Mouse (Mus musculus): ENCODE results near the gene Acap3. TPM values are rescaled to one million over a fixed set of nuclear protein-coding genes. Genes with fewer than 3 reads are reported as not detected.

The Acap3 gene
- polyA plus RNA-seq, 1 experiment from 2014 or later = 29.0 TPM

DNA sequence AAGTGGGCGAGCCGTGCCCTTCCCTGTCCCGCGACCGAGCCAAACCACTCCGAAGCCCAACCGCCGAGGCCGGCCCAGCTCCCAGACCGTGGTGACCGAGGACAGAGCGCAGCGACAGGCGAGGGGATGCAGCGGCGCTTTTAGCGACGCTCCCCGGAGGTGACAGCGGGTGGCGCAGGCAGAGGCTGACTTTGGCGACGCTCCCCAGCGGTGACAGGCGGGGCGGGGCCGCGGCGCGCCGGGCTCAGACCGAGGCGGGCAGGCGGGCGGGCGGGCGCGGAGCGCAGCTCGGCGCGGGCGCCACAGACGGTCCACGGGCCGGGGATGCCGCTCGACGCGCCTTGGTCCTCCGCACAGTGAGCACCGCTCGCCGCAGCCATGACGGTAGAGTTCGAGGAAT is 395 bp downstream of the Acap3 start:
- ATAC-seq (ENCODE audit: low FRiP score) = peak; percentile 92
- Histone ChIP-seq H3K27me3 (ENCODE audit: control insufficient read depth, insufficient read depth, low read length) (no peaks in the 10 kb centered on the region), H3K36me3 (ENCODE audit: control insufficient read depth, insufficient read depth, low read length) (peaks cover 13% of the 10 kb centered on the region), H3K4me2 (replicated peaks; ENCODE audit: low read depth, low read length) (peak overlapping the region; percentile 85), H3K4me3 (ENCODE audit: low read depth, low read length) (peak overlapping the region; percentile 88), H3K9me3 (ENCODE audit: control insufficient read depth, low read length) (no peaks in the 10 kb centered on the region), H3K9ac (ENCODE audit: low read depth, low read length) (peak overlapping the region; percentile 91), H3K27ac (ENCODE audit: low read depth, low read length) (peak overlapping the region; percentile 98), H3K4me1 (replicated peaks; ENCODE audit: control insufficient read depth, insufficient read depth, low read length) (peaks cover 16% of the 10 kb centered on the region)
- DNase-seq (ENCODE audit: low spot score) = peak; percentile 89
- 0% methylated on average over 45 of the region's 56 CpGs for WGBS

DNA sequence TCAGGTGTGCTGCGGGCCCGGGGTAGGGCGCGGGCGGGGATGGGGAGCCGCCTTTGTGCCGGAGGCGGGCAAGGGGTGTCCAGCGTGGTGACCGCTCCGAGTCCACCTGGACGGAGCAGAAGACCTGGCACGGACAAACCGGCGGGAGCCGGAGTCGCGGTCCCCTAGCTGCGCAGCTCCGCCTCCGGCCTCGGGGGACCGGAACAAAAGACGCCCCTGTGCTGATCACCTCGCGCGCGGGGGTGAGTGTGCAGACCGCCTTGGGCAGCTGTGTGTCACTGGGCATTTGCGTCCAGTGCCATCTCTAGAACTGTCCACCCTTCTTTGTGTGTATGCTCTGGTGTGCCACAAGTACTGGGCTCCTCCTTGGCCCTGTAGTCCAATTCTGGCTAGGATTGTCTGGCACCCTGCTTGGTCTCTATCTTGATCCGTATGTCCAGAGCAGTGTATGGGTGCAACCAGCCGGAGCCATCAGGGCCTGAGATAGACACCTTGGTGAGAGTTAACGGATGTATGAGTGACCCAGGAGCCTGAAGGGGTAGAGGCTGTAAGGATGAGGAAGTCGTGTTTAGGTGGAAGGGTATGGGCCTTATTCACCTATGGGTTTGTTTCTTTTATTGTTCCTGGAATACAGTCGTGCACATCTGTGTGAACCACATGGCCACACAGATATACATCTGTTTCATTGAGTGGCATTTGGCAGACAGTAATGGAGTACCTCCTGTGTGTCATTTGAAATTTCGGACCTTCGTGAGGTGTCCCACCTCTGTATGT is 1.0 kb downstream of the Acap3 start:
- H3K9me3 ChIP-seq (ENCODE audit: control insufficient read depth, low read length) = no peaks in the 10 kb centered on the region
- peak overlapping the region; percentile 91 for H3K9ac ChIP-seq (ENCODE audit: low read depth, low read length)
- H3K4me1 ChIP-seq (replicated peaks; ENCODE audit: control insufficient read depth, insufficient read depth, low read length) = peaks cover 16% of the 10 kb centered on the region
- H3K27me3 ChIP-seq (ENCODE audit: control insufficient read depth, insufficient read depth, low read length) = no peaks in the 10 kb centered on the region
- peak; percentile 62 for ATAC-seq (ENCODE audit: low FRiP score)
- peak overlapping the region; percentile 98 for H3K27ac ChIP-seq (ENCODE audit: low read depth, low read length)
- H3K36me3 ChIP-seq (ENCODE audit: control insufficient read depth, insufficient read depth, low read length) = peaks cover 14% of the 10 kb centered on the region
- WGBS = 7% methylated on average over 37 of the region's 37 CpGs
- peak overlapping the region; percentile 88 for H3K4me3 ChIP-seq (ENCODE audit: low read depth, low read length)
- DNase-seq (ENCODE audit: low spot score) = peak; percentile 62
- H3K4me2 ChIP-seq (replicated peaks; ENCODE audit: low read depth, low read length) = peak overlapping the region; percentile 85

DNA sequence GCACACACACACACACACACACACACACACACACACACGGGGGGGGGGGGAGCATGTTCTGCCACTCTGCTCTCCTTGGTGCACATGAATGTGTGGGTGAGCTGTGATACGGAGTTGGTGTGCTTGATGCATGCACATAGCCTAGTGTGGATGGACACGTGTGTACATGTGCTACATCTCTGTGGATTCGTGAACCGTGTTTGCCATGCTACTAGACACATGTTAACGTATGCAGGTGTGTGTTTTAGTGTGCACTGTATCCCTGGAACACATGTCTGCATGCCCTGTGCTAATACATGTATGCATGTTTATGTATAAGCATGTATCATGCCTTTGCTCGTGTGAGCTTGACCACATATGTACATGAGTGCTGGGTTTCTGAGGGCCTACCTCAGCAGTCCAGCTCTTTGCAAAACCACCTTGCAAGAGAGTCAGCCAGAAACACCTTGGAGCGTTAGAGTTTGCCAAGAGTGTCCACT is 1.6 kb downstream of the Acap3 start:
- no peak for ATAC-seq (ENCODE audit: low FRiP score)
- H3K9ac ChIP-seq (ENCODE audit: low read depth, low read length) = peak overlapping the region; percentile 91
- WGBS = 71% methylated on average over 8 of the region's 8 CpGs
- no peak overlapping the region for H3K27ac ChIP-seq (ENCODE audit: low read depth, low read length)
- no peaks in the 10 kb centered on the region for H3K9me3 ChIP-seq (ENCODE audit: control insufficient read depth, low read length)
- H3K27me3 ChIP-seq (ENCODE audit: control insufficient read depth, insufficient read depth, low read length) = no peaks in the 10 kb centered on the region
- H3K36me3 ChIP-seq (ENCODE audit: control insufficient read depth, insufficient read depth, low read length) = peaks cover 11% of the 10 kb centered on the region
- peaks cover 16% of the 10 kb centered on the region for H3K4me1 ChIP-seq (replicated peaks; ENCODE audit: control insufficient read depth, insufficient read depth, low read length)
- DNase-seq (ENCODE audit: low spot score) = no peak
- peak overlapping the region; percentile 85 for H3K4me2 ChIP-seq (replicated peaks; ENCODE audit: low read depth, low read length)
- H3K4me3 ChIP-seq (ENCODE audit: low read depth, low read length) = peak overlapping the region; percentile 88

DNA sequence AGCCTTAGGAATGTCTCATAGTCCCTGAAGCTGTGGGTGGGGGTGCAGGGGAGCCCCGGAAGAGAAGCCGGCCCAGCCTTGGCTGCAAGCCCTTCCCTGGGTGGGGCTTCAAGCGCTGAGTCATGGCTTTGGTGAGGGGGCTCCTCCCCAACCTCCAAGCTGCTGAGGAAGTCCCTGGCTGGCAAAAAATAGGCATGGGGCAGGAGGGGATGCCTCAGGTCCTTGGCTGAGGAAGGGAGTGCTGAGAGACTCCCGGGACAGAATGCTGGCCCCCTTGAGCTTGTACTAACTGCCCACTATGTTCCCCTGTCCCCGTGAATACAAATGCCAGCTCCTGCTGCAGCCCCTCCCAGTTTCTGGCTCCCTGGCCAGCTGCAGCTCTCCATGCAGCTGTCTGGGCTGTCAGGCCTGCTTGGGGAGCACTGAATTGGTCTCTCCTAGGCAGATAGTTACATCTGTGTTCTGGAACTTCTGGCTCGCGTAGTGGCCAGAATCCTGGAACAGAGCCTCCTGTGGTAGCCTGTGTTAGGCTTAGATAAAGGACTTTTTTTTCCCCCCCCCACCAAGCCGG is 2.8 kb downstream of the Acap3 start:
- peaks cover 16% of the 10 kb centered on the region for H3K4me1 ChIP-seq (replicated peaks; ENCODE audit: control insufficient read depth, insufficient read depth, low read length)
- ATAC-seq (ENCODE audit: low FRiP score) (no peak), DNase-seq (ENCODE audit: low spot score) (no peak)
- H3K9me3 ChIP-seq (ENCODE audit: control insufficient read depth, low read length) = no peaks in the 10 kb centered on the region
- H3K27ac ChIP-seq (ENCODE audit: low read depth, low read length) = no peak overlapping the region; the same call in 1 of the 2 replicates
- peak overlapping the region; percentile 25 for H3K9ac ChIP-seq (ENCODE audit: low read depth, low read length)
- 31% methylated on average over 8 of the region's 8 CpGs for whole genome bisulfite sequencing
- peaks cover 12% of the 10 kb centered on the region; the same call in 1 of the 2 replicates for H3K36me3 ChIP-seq (ENCODE audit: control insufficient read depth, insufficient read depth, low read length)
- peak overlapping the region; percentile 85 for H3K4me2 ChIP-seq (replicated peaks; ENCODE audit: low read depth, low read length)
- H3K27me3 ChIP-seq (ENCODE audit: control insufficient read depth, insufficient read depth, low read length) = no peaks in the 10 kb centered on the region
- peak overlapping the region; percentile 1; the same call in 1 of the 2 replicates for H3K4me3 ChIP-seq (ENCODE audit: low read depth, low read length)

DNA sequence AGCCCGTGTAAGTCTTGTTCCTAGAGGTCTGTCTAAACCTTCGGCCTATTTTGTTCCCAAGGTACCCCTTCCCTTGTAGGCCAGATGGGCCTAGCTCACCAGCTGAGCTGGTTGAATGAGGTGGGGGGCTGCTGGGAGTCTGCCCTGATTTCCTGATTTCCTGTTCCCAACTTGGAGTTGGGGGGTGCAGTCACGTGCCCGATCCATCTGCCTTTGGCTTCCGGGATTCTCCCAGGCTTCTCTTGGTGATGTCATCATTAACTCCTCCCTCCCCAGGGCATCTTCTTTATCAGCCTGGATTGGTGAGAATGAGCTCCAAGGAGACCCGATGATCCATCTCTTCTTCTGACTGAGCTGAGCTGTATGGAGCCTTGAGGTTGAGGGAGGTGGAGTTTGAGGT is 3.6 kb downstream of the Acap3 start:
- H3K4me3 ChIP-seq (ENCODE audit: low read depth, low read length) = no peak overlapping the region
- no peaks in the 10 kb centered on the region for H3K9me3 ChIP-seq (ENCODE audit: control insufficient read depth, low read length)
- peaks cover 12% of the 10 kb centered on the region; the same call in 1 of the 2 replicates for H3K36me3 ChIP-seq (ENCODE audit: control insufficient read depth, insufficient read depth, low read length)
- WGBS = 51% methylated on average over 6 of the region's 6 CpGs
- no peak overlapping the region for H3K27ac ChIP-seq (ENCODE audit: low read depth, low read length)
- ATAC-seq (ENCODE audit: low FRiP score) (no peak), DNase-seq (ENCODE audit: low spot score) (peak; percentile 23)
- peaks cover 16% of the 10 kb centered on the region for H3K4me1 ChIP-seq (replicated peaks; ENCODE audit: control insufficient read depth, insufficient read depth, low read length)
- no peak overlapping the region for H3K4me2 ChIP-seq (replicated peaks; ENCODE audit: low read depth, low read length)
- H3K27me3 ChIP-seq (ENCODE audit: control insufficient read depth, insufficient read depth, low read length) = no peaks in the 10 kb centered on the region
- no peak overlapping the region for H3K9ac ChIP-seq (ENCODE audit: low read depth, low read length)

DNA sequence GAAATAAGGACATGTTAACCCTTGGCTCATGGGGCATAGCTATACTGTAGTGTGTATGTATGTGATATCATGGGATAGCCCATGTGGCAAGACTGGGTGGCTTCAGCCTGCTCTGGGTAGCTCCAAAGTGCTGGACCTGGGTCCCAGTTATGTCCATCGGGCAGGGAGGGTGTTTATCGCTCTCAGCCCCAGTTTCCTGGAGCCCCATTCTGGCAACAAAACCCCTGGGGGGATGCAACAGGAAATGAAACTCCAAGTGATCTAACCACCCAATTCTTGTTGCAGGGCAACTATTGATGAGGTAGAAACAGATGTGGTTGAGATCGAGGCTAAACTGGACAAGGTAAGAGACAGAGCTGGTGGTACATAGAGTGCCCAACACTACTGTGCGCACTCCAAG is 4.2 kb downstream of the Acap3 start:
- H3K27me3 ChIP-seq (ENCODE audit: control insufficient read depth, insufficient read depth, low read length) = no peaks in the 10 kb centered on the region
- no peak overlapping the region for H3K27ac ChIP-seq (ENCODE audit: low read depth, low read length)
- no peak overlapping the region for H3K4me3 ChIP-seq (ENCODE audit: low read depth, low read length)
- no peak overlapping the region for H3K4me2 ChIP-seq (replicated peaks; ENCODE audit: low read depth, low read length)
- peaks cover 12% of the 10 kb centered on the region; the same call in 1 of the 2 replicates for H3K36me3 ChIP-seq (ENCODE audit: control insufficient read depth, insufficient read depth, low read length)
- no peaks in the 10 kb centered on the region for H3K9me3 ChIP-seq (ENCODE audit: control insufficient read depth, low read length)
- H3K9ac ChIP-seq (ENCODE audit: low read depth, low read length) = no peak overlapping the region
- 96% methylated on average over 4 of the region's 4 CpGs for WGBS
- ATAC-seq (ENCODE audit: low FRiP score) (no peak), DNase-seq (ENCODE audit: low spot score) (no peak)
- peaks cover 13% of the 10 kb centered on the region for H3K4me1 ChIP-seq (replicated peaks; ENCODE audit: control insufficient read depth, insufficient read depth, low read length)

DNA sequence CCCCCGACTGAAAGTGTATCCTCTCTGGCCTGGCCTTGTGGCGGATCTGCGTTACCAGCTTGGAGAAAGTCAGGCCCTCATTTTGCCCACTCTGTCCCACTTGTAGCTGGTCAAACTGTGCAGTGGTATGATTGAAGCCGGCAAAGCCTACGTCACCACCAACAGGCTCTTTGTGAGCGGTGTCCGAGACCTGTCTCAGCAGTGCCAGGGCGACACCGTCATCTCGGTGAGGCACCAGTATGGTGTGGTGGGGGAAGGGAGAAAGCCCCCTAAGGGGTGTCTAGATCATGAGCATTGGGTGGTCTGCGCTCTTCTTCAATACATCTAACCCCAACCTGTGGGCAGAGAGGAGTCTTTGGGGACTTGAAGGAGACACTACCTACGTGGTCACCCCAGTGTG is 4.8 kb downstream of the Acap3 start:
- no peak overlapping the region for H3K4me2 ChIP-seq (replicated peaks; ENCODE audit: low read depth, low read length)
- no peak for DNase-seq (ENCODE audit: low spot score)
- peaks cover 13% of the 10 kb centered on the region for H3K4me1 ChIP-seq (replicated peaks; ENCODE audit: control insufficient read depth, insufficient read depth, low read length)
- H3K4me3 ChIP-seq (ENCODE audit: low read depth, low read length) = no peak overlapping the region
- no peak overlapping the region for H3K9ac ChIP-seq (ENCODE audit: low read depth, low read length)
- peaks cover 12% of the 10 kb centered on the region; the same call in 1 of the 2 replicates for H3K36me3 ChIP-seq (ENCODE audit: control insufficient read depth, insufficient read depth, low read length)
- H3K27me3 ChIP-seq (ENCODE audit: control insufficient read depth, insufficient read depth, low read length) = no peaks in the 10 kb centered on the region
- H3K9me3 ChIP-seq (ENCODE audit: control insufficient read depth, low read length) = no peaks in the 10 kb centered on the region
- ATAC-seq (ENCODE audit: low FRiP score) = no peak
- 97% methylated on average over 12 of the region's 12 CpGs for WGBS
- no peak overlapping the region for H3K27ac ChIP-seq (ENCODE audit: low read depth, low read length)

DNA sequence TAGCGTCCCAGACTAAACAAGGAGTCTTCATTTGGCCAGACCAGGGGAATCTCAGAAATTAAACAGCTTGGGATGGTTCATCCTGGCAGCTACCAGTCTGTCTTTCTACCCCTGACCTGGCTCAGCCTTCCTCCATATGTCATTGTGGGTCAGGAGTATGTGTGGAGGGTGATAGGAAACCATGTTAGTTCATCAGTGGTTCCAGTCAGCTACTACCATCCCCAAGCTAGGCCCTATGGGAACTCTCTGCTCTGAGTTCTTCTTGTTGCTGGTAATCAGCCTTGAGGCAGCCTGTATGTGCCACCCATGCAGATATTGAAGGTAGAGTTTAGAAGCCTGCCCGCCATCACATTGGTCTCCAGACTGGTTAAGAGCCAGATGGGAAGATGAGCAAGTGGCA is 6.7 kb downstream of the Acap3 start:
- Histone ChIP-seq H3K27me3 (ENCODE audit: control insufficient read depth, insufficient read depth, low read length) (no peaks in the 10 kb centered on the region), H3K9me3 (ENCODE audit: control insufficient read depth, low read length) (no peaks in the 10 kb centered on the region), H3K36me3 (ENCODE audit: control insufficient read depth, insufficient read depth, low read length) (peaks cover 27% of the 10 kb centered on the region), H3K4me3 (ENCODE audit: low read depth, low read length) (no peak overlapping the region), H3K27ac (ENCODE audit: low read depth, low read length) (no peak overlapping the region), H3K4me1 (replicated peaks; ENCODE audit: control insufficient read depth, insufficient read depth, low read length) (peaks cover 10% of the 10 kb centered on the region), H3K9ac (ENCODE audit: low read depth, low read length) (no peak overlapping the region), H3K4me2 (replicated peaks; ENCODE audit: low read depth, low read length) (no peak overlapping the region)
- DNase-seq (ENCODE audit: low spot score) = no peak
- no peak for ATAC-seq (ENCODE audit: low FRiP score)
- WGBS = 98% methylated on average over 2 of the region's 2 CpGs

Measured in hindbrain, embryonic 11.5 days (tissue).